8 mouse cellular contexts compared by ENCODE assay signal in the genomic region with DNA sequence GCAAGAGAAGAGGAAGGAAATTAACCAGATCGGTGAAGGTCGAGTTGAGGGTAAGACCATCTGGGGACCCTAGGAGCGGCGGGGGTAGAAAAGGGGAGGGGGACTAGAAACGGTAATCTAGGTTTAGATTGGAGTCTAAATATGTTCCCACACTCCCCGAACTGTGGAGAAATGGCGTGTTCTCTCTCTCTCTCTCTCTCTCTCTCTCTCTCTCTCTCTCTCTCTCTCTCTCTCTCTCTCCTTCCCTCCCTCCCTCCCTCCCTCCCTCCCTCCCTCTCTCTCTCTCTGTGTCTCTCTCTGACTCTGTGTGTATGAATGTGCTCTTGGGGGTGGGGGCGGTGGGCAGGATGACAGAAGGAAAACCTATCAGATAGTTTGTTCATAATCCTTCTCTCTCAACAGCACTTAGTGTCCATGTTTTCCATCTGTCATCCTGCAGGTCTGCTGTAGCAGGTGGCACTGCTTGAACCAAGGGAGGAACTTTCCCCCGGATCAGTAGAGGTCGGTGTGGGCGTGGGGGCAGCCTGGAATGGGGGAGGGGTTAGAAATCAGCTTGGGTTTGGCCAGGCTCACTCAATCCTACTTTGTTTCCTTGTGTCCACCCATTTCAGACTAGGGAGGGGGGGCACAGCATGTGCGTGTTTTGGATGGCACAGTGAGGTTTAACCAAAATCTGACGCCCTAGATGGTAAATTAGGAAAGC. TPM values are rescaled to one million over a fixed set of nuclear protein-coding genes. Genes with fewer than 3 reads are reported as not detected.
DNase-seq lines count a peak whose midpoint lies in the region; ATAC-seq lines count a peak whose summit lies in the region.

No protein-coding gene starts in this region.

- no peak overlapping the region; the same call in 1 of the 2 replicates for H3K27ac ChIP-seq in kidney, embryonic 14.5 days (ENCODE audit: low read depth, low read length)
- no peak overlapping the region for H3K27ac ChIP-seq in liver, embryonic 12.5 days

- ATAC-seq in kidney, embryonic 14.5 days (ENCODE audit: low FRiP score, low TSS enrichment): peak; percentile 61; the same call in 1 of the 2 replicates
- peak; percentile 18; the same call in 1 of the 2 replicates for ATAC-seq in granulocyte monocyte progenitor cell, adult 5-6 weeks (replicated peaks; ENCODE audit: poor library complexity, severe bottlenecking)
- peak; percentile 36; the same call in 1 of the 2 replicates for ATAC-seq in liver, embryonic 12.5 days
- no peak for ATAC-seq in erythroid progenitor cell, adult 5-6 weeks (replicated peaks; ENCODE audit: low FRiP score, poor library complexity, severe bottlenecking)

- H3K4me1 ChIP-seq in kidney, embryonic 14.5 days (ENCODE audit: control insufficient read depth, insufficient read depth, low read length): no peaks in the 10 kb centered on the region
- H3K4me1 ChIP-seq in liver, embryonic 12.5 days: peaks cover 8% of the 10 kb centered on the region

- DNase-seq in kidney, adult 9 months: no peak
- DNase-seq in ZHBTc4 (ENCODE audit: low read depth, low spot score): peak; percentile 12
- DNase-seq in retina, postnatal 1 day: peak; percentile 53
- no peak for DNase-seq in gastrocnemius, postnatal 25 days

- no peaks in the 10 kb centered on the region for H3K36me3 ChIP-seq in kidney, embryonic 14.5 days (ENCODE audit: control insufficient read depth, insufficient read depth, low read length)
- no peaks in the 10 kb centered on the region for H3K36me3 ChIP-seq in liver, embryonic 12.5 days

- H3K4me2 ChIP-seq in kidney, embryonic 14.5 days (replicated peaks; ENCODE audit: low read depth, low read length): peak overlapping the region; percentile 34
- peak overlapping the region; percentile 74 for H3K4me2 ChIP-seq in liver, embryonic 12.5 days

- peaks cover 2% of the 10 kb centered on the region; the same call in 1 of the 2 replicates for H3K27me3 ChIP-seq in kidney, embryonic 14.5 days (ENCODE audit: control insufficient read depth, insufficient read depth, low read length)
- H3K27me3 ChIP-seq in liver, embryonic 12.5 days (replicated peaks): 0 out of 2 replicates have a peak, but pooled peaks cover 5% of the 10 kb centered on the region

- H3K9ac ChIP-seq in kidney, embryonic 14.5 days (ENCODE audit: low read depth, low read length): peak overlapping the region; percentile 53
- peak overlapping the region; percentile 75 for H3K9ac ChIP-seq in liver, embryonic 12.5 days

- no peaks in the 10 kb centered on the region for H3K9me3 ChIP-seq in kidney, embryonic 14.5 days (ENCODE audit: control insufficient read depth, low read length)
- no peaks in the 10 kb centered on the region for H3K9me3 ChIP-seq in liver, embryonic 12.5 days (replicated peaks)

- peak overlapping the region; percentile 45 for H3K4me3 ChIP-seq in kidney, embryonic 14.5 days (ENCODE audit: low read length)
- peak overlapping the region; percentile 68 for H3K4me3 ChIP-seq in liver, embryonic 12.5 days

- 33% methylated on average over 13 of the region's 13 CpGs for WGBS in kidney, embryonic 14.5 days
- 19% methylated on average over 11 of the region's 13 CpGs for WGBS in liver, embryonic 12.5 days (ENCODE audit: insufficient replicate concordance)

RNA-seq across cellular contexts. Expression of a gene that starts 1.0 kb away (rescaled TPM):
- polyA plus RNA-seq in kidney, embryonic 14.5 days (2014; fragmentation: Nextera tagmentation; extraction: Ambion mirVana): 34.0 and 56.3 TPM in 2 replicates
- total RNA-seq in granulocyte monocyte progenitor cell, adult 5-6 weeks (2014; fragmentation: Nextera tagmentation): 27.7 and 30.1 TPM in 2 replicates
- total RNA-seq in granulocyte monocyte progenitor cell, adult 5-6 weeks (2017): 29.2 and 32.9 TPM in 2 replicates
- polyA plus RNA-seq in liver, embryonic 12.5 days (2016; fragmentation: Nextera tagmentation; extraction: Ambion mirVana): 22.1 and 22.8 TPM in 2 replicates
- 10 to 100 TPM; 24.6 to 31.7 TPM for total RNA-seq in gastrocnemius, postnatal 25 days (2021)
- 3.6 and 4.6 TPM in 2 replicates for total RNA-seq in erythroid progenitor cell, adult 5-6 weeks (2015; ENCODE audit: low replicate concordance)
- 0.76 and 2.2 TPM in 2 replicates for total RNA-seq in erythroid progenitor cell, adult 5-6 weeks (2017; ENCODE audit: low replicate concordance)

RNA-seq across cellular contexts. Expression of a gene that starts 6.2 kb away (rescaled TPM):
- 15.1 and 20.3 TPM in 2 replicates for polyA plus RNA-seq in kidney, embryonic 14.5 days (2014; fragmentation: Nextera tagmentation; extraction: Ambion mirVana)
- 1.4 and 5.2 TPM in 2 replicates for total RNA-seq in granulocyte monocyte progenitor cell, adult 5-6 weeks (2014; fragmentation: Nextera tagmentation)
- 2.8 and 4.5 TPM in 2 replicates for total RNA-seq in granulocyte monocyte progenitor cell, adult 5-6 weeks (2017)
- 7.2 and 8.1 TPM in 2 replicates for polyA plus RNA-seq in liver, embryonic 12.5 days (2016; fragmentation: Nextera tagmentation; extraction: Ambion mirVana)
- 1 to 10 TPM; 1.6 to 2.2 TPM for total RNA-seq in gastrocnemius, postnatal 25 days (2021)
- not detected in 2 replicates for total RNA-seq in erythroid progenitor cell, adult 5-6 weeks (2015; ENCODE audit: low replicate concordance)
- total RNA-seq in erythroid progenitor cell, adult 5-6 weeks (2017; ENCODE audit: low replicate concordance): 0.13 TPM in 1 of 2 replicates, not detected in the other

RNA-seq across cellular contexts. Expression of a gene that starts 39.7 kb away (rescaled TPM):
- 37.7 and 39.7 TPM in 2 replicates for polyA plus RNA-seq in kidney, embryonic 14.5 days (2014; fragmentation: Nextera tagmentation; extraction: Ambion mirVana)
- 5.3 and 10.4 TPM in 2 replicates for total RNA-seq in granulocyte monocyte progenitor cell, adult 5-6 weeks (2014; fragmentation: Nextera tagmentation)
- total RNA-seq in granulocyte monocyte progenitor cell, adult 5-6 weeks (2017): 4.8 and 11.5 TPM in 2 replicates
- polyA plus RNA-seq in liver, embryonic 12.5 days (2016; fragmentation: Nextera tagmentation; extraction: Ambion mirVana): 11.4 and 11.6 TPM in 2 replicates
- 1 to 10 TPM; 2.8 to 3.6 TPM for total RNA-seq in gastrocnemius, postnatal 25 days (2021)
- not detected in 2 replicates for total RNA-seq in erythroid progenitor cell, adult 5-6 weeks (2015; ENCODE audit: low replicate concordance)
- 0.15 and 0.39 TPM in 2 replicates for total RNA-seq in erythroid progenitor cell, adult 5-6 weeks (2017; ENCODE audit: low replicate concordance)

RNA-seq across cellular contexts. Expression of a gene that starts 51.6 kb away (rescaled TPM):
- polyA plus RNA-seq in kidney, embryonic 14.5 days (2014; fragmentation: Nextera tagmentation; extraction: Ambion mirVana): 54.8 and 66.8 TPM in 2 replicates
- total RNA-seq in granulocyte monocyte progenitor cell, adult 5-6 weeks (2014; fragmentation: Nextera tagmentation): 22.7 and 24.6 TPM in 2 replicates
- 7.9 and 10.9 TPM in 2 replicates for total RNA-seq in granulocyte monocyte progenitor cell, adult 5-6 weeks (2017)
- 17.8 and 20.3 TPM in 2 replicates for polyA plus RNA-seq in liver, embryonic 12.5 days (2016; fragmentation: Nextera tagmentation; extraction: Ambion mirVana)
- total RNA-seq in gastrocnemius, postnatal 25 days (2021): 1 to 10 TPM; 4.8 to 5.0 TPM
- total RNA-seq in erythroid progenitor cell, adult 5-6 weeks (2015; ENCODE audit: low replicate concordance): 1.7 TPM in 1 of 2 replicates, not detected in the other
- total RNA-seq in erythroid progenitor cell, adult 5-6 weeks (2017; ENCODE audit: low replicate concordance): 1.4 TPM in 1 of 2 replicates, not detected in the other

Comparison
In these comparisons a context has a peak if more than half of its experiments do, and no peak if none do; other contexts are left out.
1. DNase-seq: peak in ZHBTc4 (single experiment) and retina, postnatal 1 day (single experiment); none in kidney, adult 9 months (single experiment) and gastrocnemius, postnatal 25 days (single experiment).
2. RNA of a gene that starts 1.0 kb away (total RNA-seq): 24.6 to 31.7 TPM in gastrocnemius, postnatal 25 days and 27.7 to 32.9 TPM in granulocyte monocyte progenitor cell, adult 5-6 weeks; 0.76 to 4.6 TPM in erythroid progenitor cell, adult 5-6 weeks; every median in the first group is over 4 times any median in the second.